Mouse (Mus musculus): ENCODE measurements at regions not wholly inside any gene's neighbourhood (a gene's known extent, or its start where the extent isn't known, plus 50 kb on each side); places are given as distances from the start of the nearest gene placed in this dataset.

GRCm38 (mm10) chr8:7710764-7711163 lies 950.3 kb downstream of the Efnb2 start:
- WGBS = 52% methylated on average over 1 of the region's 1 CpGs
- no peaks in the 10 kb centered on the region for H3K4me1 ChIP-seq (ENCODE audit: insufficient read depth, low read depth, low read length)

GRCm38 (mm10) chr8:7709406-7709805 lies 951.6 kb downstream of the Efnb2 start:
- H3K4me3 ChIP-seq (ENCODE audit: low read depth, low read length) = no peak overlapping the region
- WGBS = 82% methylated on average over 1 of the region's 1 CpGs

More at GRCm38 (mm10) chr8:7710764-7711163, 950.3 kb downstream of the Efnb2 start:
- Histone ChIP-seq H3K9me3 (ENCODE audit: low read length) (no peaks in the 10 kb centered on the region), H3K4me3 (ENCODE audit: low read depth, low read length) (no peak overlapping the region), H3K9ac (replicated peaks; ENCODE audit: low read depth) (no peak overlapping the region), H3K27me3 (replicated peaks; ENCODE audit: insufficient read depth, low read length) (no peaks in the 10 kb centered on the region), H3K36me3 (ENCODE audit: insufficient read depth, low read length) (no peaks in the 10 kb centered on the region), H3K27ac (ENCODE audit: low read length) (no peak overlapping the region), H3K4me2 (replicated peaks; ENCODE audit: low read depth, low read length) (no peak overlapping the region)
- no peak for TF ChIP-seq EP300 (IDR thresholded peaks at IDR 0.05)
- TF ChIP-seq CTCF (IDR thresholded peaks at IDR 0.05) = no peak
- no peak for DNase-seq (ENCODE audit: low spot score)
- no peak for ATAC-seq

DNA sequence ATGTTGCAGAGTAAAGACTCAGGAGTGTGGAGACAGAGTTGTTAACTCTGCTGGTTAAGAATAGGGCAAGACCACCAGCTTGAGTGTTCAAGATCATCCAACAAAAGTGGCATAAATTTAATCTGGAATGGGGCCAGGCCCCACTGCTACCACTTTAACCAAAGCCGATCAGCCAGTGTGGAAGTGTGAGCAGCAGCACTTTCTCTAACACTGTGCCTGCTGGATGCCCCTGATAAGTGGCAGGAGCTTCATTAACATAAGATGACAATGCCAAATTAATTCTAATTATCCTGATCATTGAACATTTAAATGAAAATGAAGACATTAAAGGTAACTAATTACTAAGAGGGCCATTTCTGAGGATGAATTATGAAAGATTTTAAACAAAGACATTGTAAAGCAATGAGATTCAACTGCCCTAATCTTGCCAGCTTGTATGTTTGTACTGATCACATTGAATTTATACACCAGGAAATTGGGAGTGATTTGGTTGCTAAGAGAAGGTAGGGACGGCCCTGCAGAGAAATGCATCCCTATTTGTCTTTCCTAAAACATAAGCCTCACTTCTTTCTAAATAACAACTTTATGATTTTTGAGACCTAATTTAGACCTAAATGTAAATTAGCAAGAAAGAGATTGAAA lies 969.6 kb downstream of the Efnb2 start:
- H3K4me1 ChIP-seq (ENCODE audit: insufficient read depth, low read depth, low read length) = no peaks in the 10 kb centered on the region
- no peak overlapping the region for H3K4me3 ChIP-seq (ENCODE audit: low read depth, low read length)
- ATAC-seq (no peak), DNase-seq (ENCODE audit: low spot score) (no peak)
- no peaks in the 10 kb centered on the region for H3K27me3 ChIP-seq (replicated peaks; ENCODE audit: insufficient read depth, low read length)
- H3K4me2 ChIP-seq (replicated peaks; ENCODE audit: low read depth, low read length) = no peak overlapping the region
- no peak for TF ChIP-seq CTCF (IDR thresholded peaks at IDR 0.05)
- no peak for TF ChIP-seq EP300 (IDR thresholded peaks at IDR 0.05)
- H3K9ac ChIP-seq (replicated peaks; ENCODE audit: low read depth) = no peak overlapping the region
- H3K36me3 ChIP-seq (ENCODE audit: insufficient read depth, low read length) = no peaks in the 10 kb centered on the region
- 79% methylated on average over 2 of the region's 2 CpGs for WGBS
- H3K9me3 ChIP-seq (ENCODE audit: low read length) = no peaks in the 10 kb centered on the region
- no peak overlapping the region for H3K27ac ChIP-seq (ENCODE audit: low read length)

More at GRCm38 (mm10) chr8:7709406-7709805, 951.6 kb downstream of the Efnb2 start:
- TF ChIP-seq CTCF (IDR thresholded peaks at IDR 0.05) (no peak), EP300 (IDR thresholded peaks at IDR 0.05) (no peak)
- no peak overlapping the region for H3K9ac ChIP-seq (replicated peaks; ENCODE audit: low read depth)
- no peak overlapping the region for H3K27ac ChIP-seq (ENCODE audit: low read length)
- no peaks in the 10 kb centered on the region for H3K4me1 ChIP-seq (ENCODE audit: insufficient read depth, low read depth, low read length)
- no peak overlapping the region for H3K4me2 ChIP-seq (replicated peaks; ENCODE audit: low read depth, low read length)
- H3K36me3 ChIP-seq (ENCODE audit: insufficient read depth, low read length) = no peaks in the 10 kb centered on the region
- H3K9me3 ChIP-seq (ENCODE audit: low read length) = no peaks in the 10 kb centered on the region
- ATAC-seq = no peak
- DNase-seq (ENCODE audit: low spot score) = no peak
- no peaks in the 10 kb centered on the region for H3K27me3 ChIP-seq (replicated peaks; ENCODE audit: insufficient read depth, low read length)

DNA sequence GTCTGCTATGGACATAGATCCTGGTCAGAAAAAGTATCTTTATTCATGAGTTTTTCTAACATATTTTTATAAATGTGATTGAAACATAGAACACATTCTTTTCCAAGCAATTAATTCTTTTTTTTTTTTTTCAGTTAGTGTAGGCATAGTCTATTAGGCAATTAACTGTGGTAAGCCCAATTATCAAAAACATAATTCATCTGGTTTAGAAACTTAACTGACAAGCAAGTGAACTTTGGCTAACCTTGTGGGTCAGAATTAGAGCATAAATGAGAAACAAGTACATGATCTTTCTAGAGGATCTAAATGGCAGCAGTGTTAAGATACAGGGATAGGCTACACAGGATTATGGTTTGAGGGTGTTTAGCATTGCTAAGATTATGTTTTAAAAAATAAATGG lies 1007.2 kb downstream of the Efnb2 start:
- no peak for DNase-seq (ENCODE audit: low spot score)
- ATAC-seq = no peak
- Histone ChIP-seq H3K27me3 (replicated peaks; ENCODE audit: insufficient read depth, low read length) (no peaks in the 10 kb centered on the region), H3K4me3 (ENCODE audit: low read depth, low read length) (no peak overlapping the region), H3K27ac (ENCODE audit: low read length) (no peak overlapping the region), H3K9ac (replicated peaks; ENCODE audit: low read depth) (no peak overlapping the region), H3K4me1 (ENCODE audit: insufficient read depth, low read depth, low read length) (no peaks in the 10 kb centered on the region), H3K36me3 (ENCODE audit: insufficient read depth, low read length) (no peaks in the 10 kb centered on the region), H3K9me3 (ENCODE audit: low read length) (no peaks in the 10 kb centered on the region), H3K4me2 (replicated peaks; ENCODE audit: low read depth, low read length) (no peak overlapping the region)
- TF ChIP-seq CTCF (IDR thresholded peaks at IDR 0.05) (no peak), EP300 (IDR thresholded peaks at IDR 0.05) (no peak)

Measured in lung, postnatal 0 days (tissue).